Mouse (Mus musculus): ENCODE measurements at regions not wholly inside any gene's neighbourhood (a gene's known extent, or its start where the extent isn't known, plus 50 kb on each side); places are given as distances from the start of the nearest gene placed in this dataset.
A peak's percentile ranks its signal among the peaks of the same experiment; 100 is the strongest.

GRCm38 (mm10) chr7:125392536-125392935 is 51.9 kb upstream of the Kdm8 start:
- peaks cover 8% of the 10 kb centered on the region for H3K4me1 ChIP-seq
- H3K9me3 ChIP-seq = no peaks in the 10 kb centered on the region
- no peaks in the 10 kb centered on the region for H3K36me3 ChIP-seq
- no peaks in the 10 kb centered on the region for H3K27me3 ChIP-seq (replicated peaks)
- H3K9ac ChIP-seq = no peak overlapping the region
- peak overlapping the region; percentile 83; the same call in 1 of the 2 replicates for H3K4me2 ChIP-seq
- no peak for ATAC-seq (ENCODE audit: insufficient read depth, low FRiP score, low read depth)
- H3K4me3 ChIP-seq (replicated peaks) = no peak overlapping the region
- WGBS = 39% methylated on average over 3 of the region's 3 CpGs
- no peak overlapping the region for H3K27ac ChIP-seq

- Histone ChIP-seq H3K9ac (peak overlapping the region; percentile 22; the same call in 1 of the 2 replicates), H3K27ac (peak overlapping the region; percentile 35; the same call in 1 of the 2 replicates), H3K9me3 (no peaks in the 10 kb centered on the region), H3K4me1 (peaks cover 8% of the 10 kb centered on the region), H3K4me2 (peak overlapping the region; percentile 83), H3K36me3 (no peaks in the 10 kb centered on the region), H3K4me3 (replicated peaks) (peak overlapping the region; percentile 43), H3K27me3 (replicated peaks) (no peaks in the 10 kb centered on the region)
- ATAC-seq (ENCODE audit: insufficient read depth, low FRiP score, low read depth) = peak; percentile 48
- under 1% methylated on average over 16 of the region's 16 CpGs for WGBS
Observed at GRCm38 (mm10) chr7:125393228-125393627, 51.2 kb upstream of the Kdm8 start.

GRCm38 (mm10) chr7:125393654-125394346 is 50.7 kb upstream of the Kdm8 start:
- peak; percentile 85 for ATAC-seq (ENCODE audit: insufficient read depth, low FRiP score, low read depth)
- peaks cover 8% of the 10 kb centered on the region for H3K4me1 ChIP-seq
- H3K4me3 ChIP-seq (replicated peaks) = peak overlapping the region; percentile 43
- H3K36me3 ChIP-seq = no peaks in the 10 kb centered on the region
- H3K27ac ChIP-seq = peak overlapping the region; percentile 52; the same call in 1 of the 2 replicates
- H3K4me2 ChIP-seq = peak overlapping the region; percentile 83
- H3K9ac ChIP-seq = no peak overlapping the region
- H3K9me3 ChIP-seq = no peaks in the 10 kb centered on the region
- under 1% methylated on average over 31 of the region's 33 CpGs for WGBS
- no peaks in the 10 kb centered on the region for H3K27me3 ChIP-seq (replicated peaks)

Measured in stomach, embryonic 15.5 days (tissue).